Mouse (Mus musculus) testis, adult 2 months (tissue): ENCODE results near the gene Tle6.

ENCODE experiments used
- CTCF ChIP-seq: fragments of 200-500 bp; IDR thresholded peaks from 2 replicates; pipeline ENCODE4 v1.5.1; 2012; ENCODE audit warnings: low read depth, mild to moderate bottlenecking, inconsistent platforms, low read length, moderate library complexity; ENCODE audit not compliant: control insufficient read depth, insufficient read depth, insufficient replicate concordance
- POLR2A ChIP-seq: fragments of 200-500 bp; IDR thresholded peaks from 2 replicates; pipeline ENCODE4 v1.6.1; 2012; ENCODE audit warnings: low read depth, mild to moderate bottlenecking, inconsistent platforms, low read length, moderate library complexity; ENCODE audit not compliant: control insufficient read depth

GRCm38 (mm10) chr10:81598342-81598741 lies 2.5 kb downstream of the Tle6 start:
- no peak for TF ChIP-seq POLR2A
- TF ChIP-seq CTCF, result no peak
